Mouse (Mus musculus): ENCODE data around the gene Tbcd.
A peak's percentile ranks its signal among the peaks of the same experiment; 100 is the strongest.

Gene Tbcd

DNA sequence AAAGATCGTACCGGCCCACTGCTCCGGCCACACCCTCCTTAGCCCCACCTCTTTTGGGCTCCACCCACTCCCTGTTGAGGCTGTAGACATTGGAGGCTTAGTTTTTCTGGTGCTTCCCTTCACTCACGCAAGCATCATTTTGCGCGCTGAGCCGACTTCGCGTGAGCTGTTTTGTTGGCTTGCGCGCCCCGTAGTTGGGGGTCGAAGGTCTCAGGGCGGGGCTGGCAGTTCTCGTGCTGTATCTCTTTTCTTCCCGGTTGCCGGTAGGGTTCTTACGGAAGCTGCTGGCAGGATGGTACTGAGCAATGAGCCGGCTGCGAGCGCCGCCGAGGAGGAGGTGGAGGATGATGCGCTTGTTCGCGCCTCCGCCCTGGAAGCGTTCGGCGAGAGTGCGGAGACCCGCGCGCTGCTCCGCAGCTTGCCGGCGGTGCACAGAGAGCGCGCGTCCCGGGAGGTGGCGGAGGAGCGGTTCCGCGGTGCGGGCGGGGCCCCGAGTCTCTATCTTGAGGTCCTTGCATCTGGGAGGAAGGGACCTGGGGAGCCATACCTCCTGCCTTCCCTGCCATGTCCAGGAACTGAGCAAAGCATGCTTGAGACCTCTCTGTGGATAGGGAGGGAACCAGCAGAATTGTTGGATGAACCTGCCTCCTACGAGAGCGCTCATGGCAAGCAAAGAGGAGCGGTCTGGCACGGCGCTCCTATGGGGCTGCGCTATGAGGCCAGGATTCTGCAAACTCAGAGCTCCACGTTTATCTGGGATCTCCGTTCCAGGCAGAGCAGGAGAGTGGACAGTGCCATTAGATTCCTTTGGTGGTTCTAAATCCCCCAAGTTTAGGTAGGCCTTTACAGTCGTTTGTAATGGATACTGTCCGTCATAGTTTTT is at the start of gene Tbcd:
Gene Tbcd, plus strand, starts transcription at position 197 of the 883 bp plus-strand sequence.
- DNase-seq (ENCODE audit: extremely low spot score, low spot score): peak; percentile 96

DNA sequence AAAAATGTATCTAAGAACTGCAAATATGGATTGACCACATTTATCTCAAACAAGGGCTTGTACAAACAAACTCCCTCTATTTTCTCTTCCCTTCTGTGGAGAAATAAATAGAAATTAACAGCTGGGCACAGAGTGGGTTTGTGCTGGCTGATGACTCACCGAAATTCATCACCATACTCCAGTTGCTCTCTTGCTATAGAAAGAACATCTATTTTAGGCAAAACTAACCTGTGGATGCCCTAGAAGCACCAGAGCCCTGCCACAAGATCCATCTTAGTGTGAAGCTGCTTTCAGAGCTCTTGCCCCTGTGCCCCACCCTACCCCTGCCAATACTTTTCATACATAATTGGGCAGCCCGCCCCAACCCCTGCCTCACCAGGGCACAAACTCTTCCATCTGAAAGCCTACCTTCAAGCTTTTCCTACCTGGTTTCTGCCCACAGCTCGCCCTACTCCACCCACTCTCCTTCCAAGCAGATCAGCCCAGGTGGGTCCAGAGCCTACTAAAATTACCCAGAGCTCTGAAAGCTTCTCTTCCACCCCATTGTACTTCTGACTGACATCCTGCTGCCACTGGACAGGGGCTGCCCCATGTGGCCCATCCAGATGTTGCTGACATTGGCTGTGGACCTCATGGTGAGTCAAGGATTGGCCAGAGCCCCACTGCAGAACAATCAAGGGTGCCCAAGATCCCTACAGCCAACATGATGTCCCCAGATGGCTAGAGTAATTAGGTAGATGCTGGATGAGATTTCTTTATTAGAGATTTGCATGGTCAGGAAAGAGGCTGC is 44.2 kb upstream of the Tbcd start:
- no peak for DNase-seq (ENCODE audit: extremely low spot score, low spot score)

DNA sequence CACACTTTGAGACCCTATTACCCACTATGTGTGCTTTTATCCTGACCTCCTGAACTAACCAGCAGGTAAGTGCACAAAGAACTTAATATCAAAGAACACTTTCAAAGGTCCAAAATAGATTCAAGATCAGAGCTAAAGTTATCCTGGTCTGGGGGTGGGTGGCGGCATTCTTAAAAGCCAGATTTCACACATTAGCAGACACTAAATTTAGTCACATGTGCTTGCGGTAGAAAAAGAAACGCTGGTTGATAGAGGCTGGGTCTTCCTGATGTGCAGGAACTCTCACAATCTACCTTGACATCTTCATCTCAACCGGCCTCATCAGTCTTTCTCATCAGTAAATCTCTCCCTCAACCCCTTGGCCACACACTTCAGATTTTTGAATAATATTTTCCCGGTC is 37.0 kb upstream of the Tbcd start:
- DNase-seq (ENCODE audit: extremely low spot score, low spot score): no peak

DNA sequence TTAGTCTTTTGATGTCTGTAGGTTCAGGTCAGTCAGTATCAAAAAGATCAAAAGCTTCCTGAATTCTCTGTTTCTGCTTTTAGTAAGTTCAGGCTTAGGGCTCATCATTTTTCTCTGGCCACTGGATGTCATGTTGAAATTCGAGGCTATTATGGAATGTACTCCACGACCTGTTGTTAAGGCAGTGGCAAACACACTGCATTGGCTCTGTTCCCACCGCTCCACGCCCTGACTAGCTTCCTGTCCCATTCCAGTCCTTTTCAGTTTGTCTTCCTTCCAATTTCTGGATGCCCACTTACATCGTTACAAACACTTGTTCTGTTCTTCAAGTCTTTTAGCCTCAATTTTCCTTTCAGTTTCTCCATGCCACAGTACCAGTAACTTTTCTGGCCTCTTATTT is 36.4 kb upstream of the Tbcd start:
- DNase-seq (ENCODE audit: extremely low spot score, low spot score): no peak

DNA sequence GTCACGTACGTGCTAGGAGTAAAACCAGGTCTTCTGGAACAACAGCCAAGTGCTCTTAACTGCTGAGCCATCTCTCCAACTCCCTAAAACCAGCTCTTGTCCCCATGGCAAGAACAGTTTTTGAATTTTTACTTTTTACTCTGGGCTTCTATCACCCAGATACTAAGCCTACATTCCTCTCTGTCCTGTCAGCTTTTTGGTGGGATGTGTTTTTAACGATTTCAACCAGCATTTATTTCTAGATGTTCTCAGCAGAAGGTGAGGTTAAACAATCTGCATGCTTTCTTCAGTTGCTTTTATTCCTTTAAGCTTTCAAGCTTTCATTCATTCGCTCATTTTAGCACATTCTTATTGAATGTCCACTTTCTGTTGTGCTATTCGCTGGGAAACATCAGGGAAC is 33.8 kb upstream of the Tbcd start:
- no peak for DNase-seq (ENCODE audit: extremely low spot score, low spot score)

DNA sequence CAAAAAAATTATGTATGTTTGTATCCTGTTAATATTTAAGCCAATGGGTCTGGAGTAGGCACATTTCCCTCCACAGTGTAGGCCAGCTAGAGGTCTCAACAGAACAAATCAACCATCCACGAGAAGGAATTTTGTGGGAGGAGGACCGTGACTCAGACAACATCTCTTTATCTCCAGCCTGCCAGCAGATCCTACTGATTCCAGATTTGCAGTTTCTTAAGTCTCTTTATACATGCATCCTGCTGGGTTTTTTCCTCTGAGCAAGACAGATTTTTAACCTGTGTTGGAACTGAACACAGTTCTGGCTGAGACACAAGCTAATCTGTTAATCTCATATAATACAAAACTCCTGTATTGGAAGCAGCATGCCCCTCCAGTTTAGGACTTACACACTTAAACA is 32.8 kb upstream of the Tbcd start:
- DNase-seq (ENCODE audit: extremely low spot score, low spot score): no peak

DNA sequence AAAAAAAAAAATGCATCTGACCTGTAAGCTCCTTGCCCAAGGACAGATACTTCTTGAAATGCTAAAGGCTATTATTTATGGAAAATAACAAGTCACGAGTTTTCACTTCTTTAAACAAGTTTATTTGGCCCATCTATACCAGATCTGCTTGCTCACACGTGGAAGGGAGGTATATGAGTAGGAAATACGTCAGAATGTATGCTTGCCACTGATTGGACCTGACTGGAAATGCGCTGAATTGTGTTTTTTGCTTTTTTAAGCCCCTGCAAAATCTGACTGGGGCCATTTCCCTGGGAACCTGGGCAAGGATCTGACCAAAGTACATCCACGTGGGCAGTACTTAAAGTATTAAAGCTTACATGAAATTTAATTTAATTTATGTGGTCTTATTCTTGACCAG is 31.4 kb upstream of the Tbcd start:
- no peak for DNase-seq (ENCODE audit: extremely low spot score, low spot score)

DNA sequence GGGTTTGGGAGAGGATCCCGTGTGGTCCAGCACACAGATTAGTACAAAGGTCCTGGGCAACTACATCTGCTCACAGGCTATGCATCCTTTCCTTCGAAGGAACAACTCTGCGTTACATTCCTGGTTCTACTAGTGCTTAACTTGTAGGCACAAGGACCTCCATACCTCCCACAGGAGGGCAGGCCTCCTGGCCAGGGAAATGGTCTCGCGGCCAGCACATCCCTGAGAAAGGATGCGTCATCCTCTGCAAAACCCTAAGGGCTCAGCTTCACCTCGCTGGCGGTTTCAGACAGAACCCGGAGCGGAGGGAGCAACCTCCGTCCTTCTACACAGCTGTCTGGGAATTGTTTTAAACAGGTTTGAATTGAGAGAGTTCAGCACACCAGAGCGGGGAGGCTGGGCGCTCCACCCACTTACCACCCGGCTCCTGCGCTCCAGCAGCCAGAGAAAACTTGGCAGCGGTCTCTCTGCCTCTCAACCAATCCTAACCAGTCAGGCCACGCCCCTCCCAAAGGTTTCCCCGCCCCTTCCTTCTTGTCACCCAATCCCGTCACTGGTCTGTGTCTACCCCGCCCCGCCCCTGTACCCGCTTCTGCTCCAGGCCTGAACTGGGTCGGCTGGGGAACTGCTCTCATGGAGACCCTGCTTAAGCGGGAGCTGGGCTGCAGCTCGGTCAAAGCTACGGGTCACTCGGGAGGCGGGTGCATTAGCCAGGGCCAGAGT is 30.8 kb upstream of the Tbcd start, which contains the start of gene Fn3krp:
Gene Fn3krp, plus strand, starts transcription at position 572 of the 723 bp plus-strand sequence.
- peak; percentile 96 for DNase-seq (ENCODE audit: extremely low spot score, low spot score)

DNA sequence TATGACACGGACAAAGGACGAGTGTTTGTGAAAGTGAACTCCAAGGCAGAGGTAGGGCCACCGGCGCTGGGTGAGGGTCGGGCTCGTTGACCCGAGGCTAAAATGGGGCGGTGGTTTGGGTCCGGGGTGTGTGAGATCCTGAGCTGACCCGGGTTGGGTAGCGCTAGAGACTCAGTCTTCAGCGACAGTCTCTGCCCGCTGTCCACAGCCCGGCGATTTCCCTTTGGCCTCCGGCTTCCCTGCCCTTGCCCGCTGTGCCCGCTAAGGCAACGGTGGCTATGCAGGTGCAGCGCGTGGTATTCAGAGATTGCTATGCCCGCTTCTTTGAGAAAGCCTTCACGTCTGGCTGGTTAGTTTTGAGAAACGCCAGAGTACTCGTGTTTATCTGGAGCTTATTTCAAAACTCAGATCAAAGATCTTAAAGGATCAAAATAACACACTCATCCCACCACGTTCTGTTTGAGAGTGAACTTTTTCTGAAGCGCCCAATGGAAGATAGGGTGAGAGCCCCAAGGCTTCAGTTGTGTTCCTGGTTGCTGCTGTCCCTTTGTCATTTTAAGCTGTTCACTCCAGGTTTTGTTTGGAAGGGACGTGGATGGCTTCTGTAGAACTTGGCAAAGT is 30.1 kb upstream of the Tbcd start:
- no peak for DNase-seq (ENCODE audit: extremely low spot score, low spot score)

DNA sequence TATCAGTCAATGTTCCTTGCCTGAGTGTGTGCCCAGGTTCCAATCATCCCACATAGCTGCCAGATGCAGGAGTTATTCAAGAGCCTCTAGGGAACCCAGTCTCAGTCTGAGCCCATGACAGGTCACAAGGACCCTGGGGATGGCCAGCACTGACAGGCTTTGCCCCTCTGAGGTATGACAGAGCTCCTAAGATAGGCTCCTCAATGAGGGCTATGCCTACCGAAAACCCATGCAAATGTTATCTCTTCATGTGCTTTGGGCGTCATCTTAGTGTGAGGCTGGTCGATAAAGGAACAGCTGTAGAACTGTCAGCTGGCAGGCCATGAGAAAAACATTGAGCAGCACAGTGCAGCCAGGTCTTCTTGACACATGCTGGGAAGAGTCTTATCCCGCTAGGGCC is 18.4 kb upstream of the Tbcd start:
- no peak for DNase-seq (ENCODE audit: extremely low spot score, low spot score)

DNA sequence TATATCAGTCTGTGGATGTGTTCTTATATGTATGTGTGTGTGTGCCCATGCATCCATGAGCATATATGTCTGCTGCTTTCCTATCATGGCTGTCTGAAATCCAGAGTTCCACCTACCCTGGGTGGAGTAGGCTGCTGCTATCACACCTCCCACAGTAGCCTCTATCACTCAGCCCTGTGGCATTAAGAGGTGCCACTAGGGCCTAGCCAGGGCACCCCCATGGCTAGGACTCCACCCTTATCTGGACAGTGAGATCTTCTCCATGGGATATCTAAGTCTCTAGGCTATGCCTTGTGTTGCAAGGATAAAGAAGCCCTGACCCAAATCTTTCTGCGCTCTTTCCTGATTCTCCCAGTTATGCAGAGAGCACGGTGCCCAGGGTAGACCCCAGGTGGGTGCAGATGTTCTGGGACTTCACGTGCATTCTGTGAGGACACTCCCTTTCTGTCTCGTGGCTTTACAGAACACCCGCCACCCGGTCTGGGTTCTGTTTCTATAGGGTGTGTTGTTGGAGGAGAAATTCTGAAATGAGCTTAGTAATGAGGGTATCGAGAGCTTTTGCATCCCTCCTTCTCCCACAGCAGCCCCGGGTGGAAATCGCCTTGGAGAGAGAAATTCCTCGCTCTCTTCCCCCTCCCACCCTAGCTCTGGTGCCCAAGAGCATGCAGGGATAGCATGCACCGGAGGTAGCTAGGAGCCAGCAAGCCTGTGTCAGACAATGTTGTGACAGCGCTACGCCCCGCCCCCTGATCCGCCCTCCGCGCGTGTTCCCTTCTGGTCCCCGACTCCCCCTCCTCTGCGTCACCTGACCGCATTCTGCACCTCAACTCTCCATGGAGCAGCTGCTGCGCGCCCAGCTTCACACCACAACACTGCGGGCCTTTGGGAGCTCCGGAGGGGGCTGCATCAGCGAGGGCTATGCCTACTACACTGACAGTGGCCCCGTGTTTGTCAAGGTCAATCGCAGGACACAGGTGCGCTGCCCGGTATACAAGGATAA is 17.3 kb upstream of the Tbcd start, which contains the start of gene Fn3k:
Gene Fn3k, plus strand, starts transcription at position 758 of the 1,000 bp plus-strand sequence.
- peak; percentile 59 for DNase-seq (ENCODE audit: extremely low spot score, low spot score)

DNA sequence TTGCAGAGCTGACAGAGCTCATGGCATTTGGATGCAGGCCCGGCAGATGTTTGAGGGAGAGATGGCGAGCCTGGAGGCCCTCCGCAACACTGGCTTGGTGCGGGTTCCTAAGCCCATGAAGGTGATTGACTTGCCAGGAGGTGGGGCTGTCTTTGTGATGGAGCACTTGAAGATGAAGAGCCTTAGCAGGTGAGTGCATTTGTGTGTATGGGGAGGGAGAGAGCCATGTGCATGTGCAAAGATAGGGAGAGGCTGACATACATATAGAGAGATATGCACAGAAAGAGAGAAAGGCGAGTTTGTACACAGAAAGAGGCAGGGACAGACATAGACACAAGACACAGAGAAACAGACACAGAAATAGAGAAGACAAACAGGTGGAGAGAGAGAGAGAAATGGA is 14.5 kb upstream of the Tbcd start:
- DNase-seq (ENCODE audit: extremely low spot score, low spot score): no peak

DNA sequence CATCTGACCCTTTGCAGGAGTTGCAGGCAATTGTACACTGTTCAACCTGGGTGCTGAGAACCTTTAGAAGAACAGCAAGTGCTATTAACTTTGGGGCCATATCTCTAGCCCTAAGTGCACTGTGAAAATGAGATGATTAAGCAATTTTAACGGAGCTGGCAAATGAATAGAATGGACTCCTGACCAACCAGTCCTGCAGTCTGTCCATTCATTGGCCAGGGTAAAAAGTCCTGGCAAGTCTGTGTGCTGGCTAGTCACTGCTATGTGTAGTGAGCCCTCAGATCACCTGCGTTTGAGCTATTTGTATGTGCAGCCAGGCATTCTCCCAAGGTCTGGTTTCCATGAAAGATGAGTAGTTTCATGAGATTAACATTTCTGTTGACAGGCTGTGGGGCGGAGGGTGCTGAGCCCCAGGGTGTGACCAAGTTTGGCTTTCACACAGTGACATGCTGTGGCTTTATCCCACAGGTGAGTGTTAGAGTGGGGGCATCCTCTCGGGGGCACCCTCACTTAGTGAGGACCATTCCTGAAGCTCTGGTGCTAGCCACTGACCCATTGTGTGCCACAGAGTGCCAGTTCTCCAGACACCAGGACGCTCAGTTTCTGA is 12.0 kb upstream of the Tbcd start:
- DNase-seq (ENCODE audit: extremely low spot score, low spot score): no peak

DNA sequence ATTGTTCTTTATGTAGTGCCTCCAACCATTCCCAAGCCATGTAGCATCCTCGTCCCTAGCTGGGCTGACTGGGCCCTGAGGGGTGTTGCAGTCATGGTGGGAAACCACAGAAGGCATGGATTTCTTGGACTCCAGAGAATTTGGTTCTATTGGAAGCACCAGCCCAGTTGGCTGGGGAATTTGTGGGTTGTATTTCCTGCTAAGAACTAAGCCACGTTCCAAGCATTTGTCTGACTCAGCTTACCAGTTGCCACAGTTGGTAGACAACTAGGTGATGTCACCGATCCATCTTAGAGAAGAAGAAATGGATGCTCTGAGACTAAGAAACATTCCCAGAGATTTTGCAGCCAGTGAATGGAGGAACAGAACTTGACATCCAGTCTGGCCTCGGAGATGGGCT is 10.1 kb upstream of the Tbcd start:
- DNase-seq (ENCODE audit: extremely low spot score, low spot score): no peak

DNA sequence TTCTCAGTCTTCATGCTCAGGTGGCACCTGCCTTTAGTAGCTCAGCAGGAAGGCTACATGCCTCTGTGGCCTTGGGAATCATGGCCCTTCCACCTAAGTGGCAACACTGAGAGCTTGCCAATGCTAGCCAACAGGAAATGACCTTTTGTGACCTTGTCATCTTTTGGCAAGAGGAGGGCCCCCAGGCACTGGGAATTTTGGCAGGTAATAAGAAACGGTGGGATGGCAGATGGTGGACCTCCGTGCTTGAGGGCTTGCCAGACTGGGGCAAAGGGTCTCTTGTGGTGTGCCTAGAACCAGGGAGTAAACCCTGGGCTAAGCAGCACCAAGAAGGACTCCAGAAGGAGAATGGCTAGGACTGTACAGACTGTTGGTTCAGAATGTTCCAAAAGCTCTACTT is 9.7 kb upstream of the Tbcd start:
- no peak for DNase-seq (ENCODE audit: extremely low spot score, low spot score)

DNA sequence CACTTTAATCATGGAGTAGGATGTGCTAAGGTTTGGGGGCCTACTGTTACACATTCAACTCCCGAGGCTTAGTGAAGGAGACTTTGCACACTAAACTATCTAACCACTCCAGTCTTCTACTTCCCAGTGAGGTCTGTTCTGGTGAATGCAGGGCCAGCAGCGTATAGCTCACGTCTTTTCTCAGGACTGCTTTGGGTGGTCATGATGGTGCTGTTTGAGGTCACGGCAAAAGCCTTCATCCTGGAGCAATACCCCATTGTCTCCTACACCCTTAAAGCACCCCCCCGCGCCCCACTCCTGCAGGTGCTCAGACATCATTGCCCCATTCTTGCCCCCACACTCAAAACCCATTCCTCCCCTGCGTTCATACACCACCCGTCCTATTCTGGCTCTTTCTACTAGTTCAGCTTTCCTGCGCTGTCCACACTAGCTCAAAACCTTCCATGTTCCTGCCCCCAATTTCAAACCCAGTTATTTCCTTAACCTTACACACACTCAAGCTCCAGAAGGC is 478 bp upstream of the Tbcd start:
- DNase-seq (ENCODE audit: extremely low spot score, low spot score): no peak

DNA sequence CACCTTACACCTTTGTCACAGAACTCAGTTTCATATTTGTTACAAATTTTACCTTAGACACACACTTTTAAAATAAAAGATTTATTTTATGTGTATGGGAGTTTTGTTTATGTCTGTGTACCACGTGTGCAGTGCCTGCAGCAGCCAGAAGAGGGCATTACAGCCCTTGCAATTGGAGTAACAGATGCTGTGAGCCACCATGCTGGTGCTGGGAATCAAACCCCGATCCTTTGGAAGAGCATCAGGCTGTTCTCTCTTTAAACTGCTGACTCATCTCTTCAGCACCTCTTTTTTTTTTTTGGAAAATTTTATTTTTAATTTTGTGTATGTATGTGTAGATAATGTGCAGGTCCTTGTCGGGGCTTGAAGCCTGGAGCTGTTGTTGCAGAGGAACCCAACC is 6.1 kb downstream of the Tbcd start:
- DNase-seq (ENCODE audit: extremely low spot score, low spot score): no peak

DNA sequence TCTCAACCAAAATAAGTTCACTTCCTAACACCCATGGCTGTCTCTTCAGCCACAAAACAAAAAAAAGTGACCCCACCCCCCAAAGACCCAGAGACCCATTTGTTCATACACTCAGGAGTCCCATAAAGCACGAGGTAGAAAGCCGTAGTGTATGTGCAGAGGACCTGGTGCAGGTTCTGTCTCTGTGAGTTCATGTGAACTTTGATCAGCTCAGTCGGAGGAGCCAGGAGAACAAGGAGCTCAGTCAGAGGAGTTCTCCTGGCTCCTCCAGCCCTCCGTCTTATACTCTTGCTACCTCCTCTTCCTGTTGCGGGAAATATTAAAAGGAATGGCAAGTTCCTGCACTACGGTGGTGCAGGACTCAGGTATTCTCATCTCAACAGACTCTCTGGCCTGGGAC is 15.7 kb downstream of the Tbcd start:
- no peak for DNase-seq (ENCODE audit: extremely low spot score, low spot score)

DNA sequence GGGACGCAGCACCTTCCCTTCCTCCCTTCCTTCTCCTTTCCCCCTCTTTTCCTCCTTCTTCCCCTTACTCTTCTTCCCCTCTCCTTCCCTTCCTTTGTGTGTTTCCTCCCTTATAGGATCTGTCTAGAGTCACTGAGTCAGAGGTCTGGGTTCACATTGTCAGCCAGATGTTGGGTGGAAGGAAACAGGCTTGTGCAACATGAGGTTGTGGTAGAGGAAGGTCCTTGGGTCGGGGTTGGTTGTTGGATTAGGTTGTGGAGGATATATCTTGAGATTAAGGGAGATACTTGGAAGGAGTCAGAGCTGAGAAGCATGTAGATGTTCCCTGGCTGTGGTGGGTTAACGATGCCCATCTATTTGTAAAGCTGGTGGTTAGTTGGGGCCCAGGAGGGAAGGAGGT is 23.1 kb downstream of the Tbcd start:
- no peak for DNase-seq (ENCODE audit: extremely low spot score, low spot score)

All from neural tube, embryonic 10.5 days (tissue).